Mouse (Mus musculus): ENCODE results near the gene Banp.
A peak's percentile ranks its signal among the peaks of the same experiment; 100 is the strongest.

Banp gene

DNA sequence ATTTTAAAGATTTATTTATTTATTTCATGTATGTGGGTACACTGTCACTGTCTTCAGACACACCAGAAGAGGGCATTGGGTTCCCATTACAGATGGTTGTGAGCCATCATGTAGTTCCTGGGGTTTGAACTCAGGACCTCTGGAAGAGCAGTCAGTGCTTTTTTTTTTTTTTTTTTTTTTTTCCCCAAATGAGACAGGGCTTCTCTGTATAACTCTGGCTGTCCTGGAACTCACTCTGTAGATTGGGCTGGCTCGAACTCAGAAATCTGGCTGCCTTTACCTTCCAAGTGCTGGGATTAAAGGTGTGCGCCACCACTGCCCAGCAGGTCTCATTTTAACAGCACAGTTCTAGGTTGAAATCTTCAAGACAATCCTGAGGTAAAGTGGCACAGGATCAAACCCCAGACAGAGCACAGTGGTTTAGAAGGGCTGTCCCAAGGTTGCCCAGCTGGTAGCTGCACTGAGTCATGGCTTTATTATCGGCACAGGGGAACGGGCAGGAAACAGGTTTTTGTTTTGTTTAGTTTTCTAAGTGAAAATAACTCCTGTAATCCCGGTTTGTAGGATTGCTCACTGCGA lies at the start of gene Banp:
Gene Banp, plus strand, starts transcription at position 529 of the 579 bp plus-strand sequence.
- DNase-seq (ENCODE audit: low spot score), result no peak

DNA sequence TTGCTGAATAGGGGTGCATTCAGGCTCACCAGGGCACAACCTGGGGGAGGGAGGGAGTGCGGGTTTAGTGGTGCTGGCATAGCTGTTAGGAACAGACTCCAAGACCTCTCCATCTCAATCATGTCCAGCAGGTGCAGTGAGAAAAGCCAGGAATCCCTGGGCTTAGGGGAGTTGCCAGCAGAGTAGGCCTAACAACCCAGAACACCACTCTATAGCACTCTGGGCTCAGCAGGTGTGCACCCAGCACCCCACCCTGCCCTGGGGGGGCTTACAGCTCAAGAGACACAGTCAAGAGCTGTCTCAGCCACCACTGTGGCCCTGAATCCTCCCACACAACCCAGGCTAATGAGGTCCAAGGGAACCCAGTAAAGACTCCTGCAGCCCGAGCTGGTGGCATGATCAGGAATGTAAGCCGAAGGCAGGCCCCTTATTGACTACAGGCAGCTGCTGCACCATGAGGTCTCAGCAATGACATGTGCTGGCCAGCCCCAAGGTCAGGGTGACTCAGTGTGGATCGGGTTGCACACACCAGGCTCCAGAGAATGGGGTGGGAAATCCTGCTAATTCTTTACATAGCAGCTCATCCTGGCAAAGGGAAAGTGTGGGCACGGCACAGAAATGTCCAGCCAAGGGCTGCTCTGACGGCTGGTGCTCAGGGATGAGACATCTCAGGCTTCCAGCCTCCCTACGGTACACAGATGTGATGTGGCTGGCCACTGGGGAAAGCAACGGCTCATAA lies 47.9 kb upstream of the Banp start:
- peak; percentile 47 for DNase-seq (ENCODE audit: low spot score)

DNA sequence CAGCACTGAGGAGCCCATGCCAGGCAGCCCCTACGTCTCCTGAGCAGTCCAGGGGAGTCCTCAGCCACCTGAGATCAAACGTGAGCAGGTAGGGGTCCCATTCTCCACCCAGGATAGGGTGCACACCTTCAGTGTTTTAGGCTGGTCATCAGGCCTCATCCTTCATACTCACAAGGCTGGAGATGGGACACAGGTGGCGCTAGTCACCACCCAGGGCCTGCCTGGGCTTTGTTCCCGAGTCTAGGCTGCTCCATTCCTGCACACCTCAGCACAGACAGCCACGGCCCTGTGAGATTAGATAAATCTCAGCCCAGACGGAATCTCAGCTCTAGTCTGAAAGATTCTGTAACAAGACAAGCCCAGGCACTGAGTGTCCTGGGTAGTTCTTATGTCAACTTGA lies 45.6 kb upstream of the Banp start:
- DNase-seq (ENCODE audit: low spot score), result no peak

DNA sequence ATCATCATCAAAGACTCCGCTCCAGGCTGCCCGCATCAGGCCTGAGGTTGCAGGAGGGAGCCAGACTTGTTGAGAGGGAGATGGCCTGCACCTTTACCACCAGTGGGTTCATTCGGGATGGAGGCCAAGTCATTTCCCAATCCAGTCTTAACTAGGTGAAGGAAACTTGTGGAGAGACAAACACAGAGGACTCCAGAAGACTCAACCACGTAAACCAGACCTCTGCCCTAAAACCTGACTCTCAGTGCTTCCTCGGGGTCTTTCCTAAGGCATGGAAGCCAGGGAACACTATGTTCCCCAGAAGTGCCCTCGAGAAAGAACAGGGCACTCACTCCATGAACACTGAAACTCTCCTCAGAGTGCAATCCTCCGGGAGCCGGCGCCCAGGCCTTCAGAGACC lies 44.6 kb upstream of the Banp start:
- peak; percentile 61 for DNase-seq (ENCODE audit: low spot score)

DNA sequence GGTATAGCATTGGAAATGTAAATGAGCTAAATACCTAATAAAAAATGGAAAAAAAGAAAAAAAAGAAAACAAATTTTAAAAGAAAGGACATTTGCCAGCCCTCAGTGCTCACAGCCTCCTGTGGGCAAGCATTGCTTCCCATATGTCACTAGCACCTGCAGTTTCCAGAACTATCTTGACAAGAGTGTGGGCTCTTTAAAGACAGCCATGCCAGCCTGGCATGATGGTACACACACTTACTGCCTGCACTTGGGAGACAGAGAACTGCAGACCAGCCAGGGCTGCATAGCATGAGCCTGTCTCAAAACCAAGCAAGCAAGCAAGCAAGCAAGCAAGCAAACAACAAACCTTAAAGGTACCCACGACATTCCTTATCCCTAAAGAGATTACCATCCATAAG lies 44.1 kb upstream of the Banp start:
- DNase-seq (ENCODE audit: low spot score), result no peak

DNA sequence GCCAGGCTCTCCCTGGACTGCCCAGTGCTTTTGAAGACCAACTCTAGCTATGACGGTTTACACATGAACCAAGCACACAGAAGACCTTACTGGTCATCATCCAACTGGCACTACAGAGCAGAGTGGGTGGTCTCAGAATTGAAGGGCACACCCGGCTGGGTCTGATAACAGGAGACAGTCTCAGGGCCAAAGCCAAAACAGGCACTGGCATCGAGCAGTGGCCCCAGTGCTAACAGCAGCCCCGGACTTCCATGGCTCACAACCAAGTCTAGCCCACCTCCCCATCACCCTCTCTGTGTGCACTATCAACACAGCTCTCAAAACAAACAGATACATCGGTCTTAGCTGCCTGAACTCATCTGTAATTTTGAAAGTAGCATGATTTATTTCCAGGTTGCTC lies 43.7 kb upstream of the Banp start:
- DNase-seq (ENCODE audit: low spot score), result no peak

DNA sequence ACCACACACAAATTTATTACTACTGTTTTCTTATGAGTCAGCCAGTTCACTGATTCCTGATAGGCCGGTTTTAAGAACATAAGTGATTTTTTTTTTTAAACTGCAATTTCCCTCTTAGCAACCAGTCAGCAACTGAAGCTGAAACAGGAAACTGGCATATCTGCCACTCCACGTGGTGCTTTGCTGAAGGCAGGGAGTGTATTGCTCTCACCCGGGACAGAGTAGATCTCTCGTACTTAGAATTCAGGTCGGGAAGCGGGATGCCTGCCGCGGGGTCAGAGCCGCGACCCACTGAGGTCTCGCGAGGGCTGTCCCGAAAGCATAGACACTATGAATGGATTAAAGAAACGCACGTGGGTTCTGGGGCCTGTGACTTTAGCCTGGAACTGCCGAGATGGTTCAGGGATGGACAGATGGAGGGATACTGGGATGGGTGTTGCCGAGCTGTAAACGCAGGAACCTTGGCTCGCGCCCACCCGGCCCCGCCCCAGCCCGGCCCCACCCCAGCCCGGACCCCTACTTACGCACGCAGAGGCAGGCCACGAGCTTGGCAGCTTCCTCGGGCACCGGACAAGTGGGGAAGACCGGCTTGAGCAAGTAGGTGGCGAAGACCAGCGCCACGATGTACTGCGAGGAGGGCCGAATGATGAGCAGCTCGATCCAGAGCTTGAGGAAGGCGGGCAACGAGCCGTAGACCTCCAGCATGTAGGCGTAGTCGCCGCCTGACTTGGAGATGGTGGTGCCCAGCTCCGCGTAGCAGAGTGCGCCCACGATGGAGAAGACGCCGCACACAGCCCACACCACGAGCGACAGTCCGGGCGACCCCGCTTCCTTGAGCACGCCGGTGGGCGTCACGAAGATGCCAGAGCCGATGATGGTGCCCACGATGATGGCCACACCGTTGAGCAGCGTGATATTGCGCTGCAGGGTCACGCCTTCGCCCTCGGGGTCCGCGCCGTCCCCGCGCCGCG lies 42.7 kb upstream of the Banp start:
- peak; percentile 61 for DNase-seq (ENCODE audit: low spot score)

DNA sequence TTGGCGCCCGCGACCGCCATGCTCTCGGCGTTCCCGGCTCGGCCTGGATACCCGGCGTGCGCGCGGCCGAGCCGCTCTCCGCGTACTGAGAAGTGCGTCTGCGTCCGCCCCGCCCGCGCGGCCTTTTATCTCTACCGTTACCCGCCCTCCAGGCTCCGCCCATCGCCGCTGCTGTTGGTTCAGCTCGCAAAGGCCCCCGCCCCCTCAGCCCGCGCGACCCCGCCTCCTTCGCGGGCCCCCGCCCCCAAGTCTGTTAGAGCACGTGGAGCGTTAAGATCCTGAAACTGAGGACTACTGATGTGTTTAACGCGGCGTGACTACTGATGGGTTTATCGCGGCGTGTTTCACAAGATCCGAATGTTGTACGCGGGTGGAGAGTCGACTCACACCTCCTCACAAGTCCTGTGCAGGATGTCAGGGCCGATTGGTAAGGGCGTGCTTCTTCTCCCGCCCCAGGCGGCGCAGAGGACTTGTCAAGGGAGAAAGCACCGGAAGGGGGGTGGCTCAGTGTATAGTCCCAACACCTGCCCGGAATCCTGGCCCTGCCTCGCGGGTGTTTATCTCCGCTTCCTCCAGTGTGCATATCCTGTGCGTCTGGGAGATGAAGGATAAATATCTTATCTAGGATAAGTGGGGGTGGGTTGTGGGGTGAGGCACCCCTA lies 41.8 kb upstream of the Banp start, which contains the start of gene Slc7a5:
Gene Slc7a5, minus strand, starts transcription at position 108 of the 662 bp plus-strand sequence.
- DNase-seq (ENCODE audit: low spot score), result peak; percentile 91

DNA sequence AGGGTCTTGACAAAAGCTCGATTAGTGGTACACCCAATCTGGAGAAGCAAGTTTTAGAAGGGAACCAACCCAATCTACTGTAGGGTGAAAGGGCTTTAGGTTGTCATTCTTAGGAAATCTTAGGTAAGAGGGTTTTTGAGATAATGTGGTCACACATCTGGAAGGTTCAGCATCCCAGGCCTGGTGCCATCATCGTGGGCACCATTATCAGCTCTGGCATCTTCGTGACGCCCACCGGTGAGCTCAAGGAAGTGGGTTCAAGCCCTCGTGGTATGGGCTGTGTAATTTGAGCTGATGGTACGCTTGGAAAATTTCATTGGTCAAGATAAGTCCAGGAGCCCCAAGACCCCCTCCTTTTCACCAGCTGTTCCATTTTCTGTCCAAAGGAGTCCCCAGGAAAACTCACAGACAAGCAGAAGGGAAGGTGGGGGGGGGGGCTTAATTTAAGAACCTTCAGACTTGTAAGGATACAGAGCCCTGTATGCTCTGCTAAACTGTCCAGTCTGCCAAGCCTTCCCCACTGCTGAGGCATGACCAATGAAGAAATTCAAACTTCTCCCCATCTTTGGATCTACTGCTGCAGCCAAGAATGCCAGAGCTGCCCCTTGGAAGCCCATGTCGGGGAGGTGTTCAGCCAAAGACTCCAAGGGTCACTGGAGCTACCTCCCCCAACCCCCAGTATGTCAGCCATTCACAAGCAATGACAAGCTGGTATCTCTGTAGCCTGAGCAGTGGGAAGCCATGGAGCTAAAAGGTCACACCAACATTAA lies 41.0 kb upstream of the Banp start:
- DNase-seq (ENCODE audit: low spot score), result no peak

DNA sequence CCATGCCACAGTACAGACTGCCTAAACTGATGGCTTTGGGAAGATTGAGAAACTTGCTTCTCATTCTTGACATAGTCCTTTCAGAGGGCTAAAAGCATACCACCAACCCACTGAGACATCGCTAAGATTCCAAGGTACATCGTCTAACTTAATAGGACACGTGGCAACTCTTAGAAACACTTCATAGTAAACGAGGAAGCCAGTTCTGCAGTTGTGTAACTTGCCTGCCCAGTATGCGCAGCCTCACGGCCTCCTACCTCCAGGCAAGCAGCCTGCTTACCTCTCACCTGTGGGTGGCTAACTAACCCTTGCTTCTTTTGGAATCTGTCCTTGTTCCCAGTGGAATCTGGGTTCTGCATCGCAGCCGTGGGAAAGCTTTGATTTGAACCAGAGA lies 40.4 kb upstream of the Banp start:
- no peak for DNase-seq (ENCODE audit: low spot score)

DNA sequence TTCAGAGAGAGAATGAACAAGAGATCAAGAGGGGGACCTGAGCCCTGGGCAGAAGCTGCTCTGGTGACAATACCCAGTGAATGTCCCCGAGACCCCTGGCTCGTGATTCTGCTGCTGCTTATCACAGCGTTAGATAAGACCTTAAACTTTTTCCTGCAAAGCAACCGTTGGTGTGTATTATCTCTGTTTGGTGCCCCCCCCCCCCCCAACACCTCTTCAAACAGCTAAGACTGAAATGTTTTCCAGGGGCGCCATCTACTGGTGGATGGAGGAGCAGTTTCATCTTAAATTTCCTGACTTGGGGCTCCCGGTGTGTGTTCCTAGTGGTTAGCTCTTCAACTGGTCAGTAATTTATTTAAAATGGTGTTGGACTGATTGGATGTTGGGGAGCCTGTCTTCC lies 39.9 kb upstream of the Banp start:
- DNase-seq (ENCODE audit: low spot score), result peak; percentile 88

DNA sequence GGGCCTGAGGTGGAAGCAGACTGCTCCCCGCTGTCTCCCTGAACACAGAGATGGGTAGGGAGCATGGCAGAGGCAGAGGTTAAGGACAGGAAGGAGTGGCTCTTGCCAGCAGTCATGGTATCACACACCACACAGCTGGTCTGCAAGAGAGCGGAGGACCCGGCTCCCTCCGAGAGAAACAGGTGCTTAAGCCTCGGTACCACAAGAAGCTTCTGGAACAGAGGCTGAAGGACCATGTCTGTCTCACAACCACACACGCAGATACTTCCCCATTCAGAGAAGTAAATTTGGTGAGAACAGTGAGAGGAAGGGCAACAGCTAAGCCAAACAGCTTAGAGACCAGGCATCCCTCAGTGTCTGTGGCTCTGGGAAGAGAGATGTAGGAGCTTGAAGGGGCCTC lies 38.1 kb upstream of the Banp start:
- no peak for DNase-seq (ENCODE audit: low spot score)

DNA sequence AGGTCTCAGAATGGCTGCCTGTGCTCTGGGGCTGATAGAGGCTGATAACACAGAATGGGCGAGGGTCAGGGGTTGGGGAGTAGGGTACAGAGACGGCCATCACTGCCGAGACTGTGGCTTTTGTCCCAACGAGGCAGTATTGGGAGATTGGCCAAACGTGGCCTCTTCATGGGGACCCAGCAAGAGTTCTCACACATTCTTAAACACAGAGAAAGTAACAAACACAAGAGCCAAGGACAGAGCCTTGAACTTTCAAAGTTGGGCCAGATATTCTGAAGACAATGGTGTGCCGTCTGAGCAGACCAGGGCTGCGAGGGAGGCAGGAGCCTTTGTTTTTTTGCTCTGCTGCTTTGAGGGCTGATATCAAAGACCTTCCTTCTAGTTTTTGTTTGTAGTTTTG lies 37.6 kb upstream of the Banp start:
- no peak for DNase-seq (ENCODE audit: low spot score)

DNA sequence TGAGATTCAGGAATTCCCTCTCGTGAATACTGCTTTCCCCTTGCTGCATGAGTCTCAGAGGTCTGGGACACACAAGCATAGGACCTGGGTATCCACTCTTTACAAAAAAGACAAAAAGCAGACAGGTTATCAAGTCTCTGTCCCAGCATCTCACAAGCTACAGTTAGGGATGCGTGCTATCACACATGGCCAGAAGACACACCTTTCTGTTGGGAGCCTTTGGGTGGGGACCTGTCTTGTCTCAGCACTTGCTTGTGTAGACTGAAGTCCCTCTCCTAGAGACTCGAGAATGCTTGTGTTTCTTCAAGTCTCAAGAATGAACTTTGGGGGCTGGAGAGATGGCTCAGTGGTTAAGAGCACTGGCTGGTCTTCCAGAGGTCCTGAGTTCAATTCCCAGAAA lies 36.7 kb upstream of the Banp start:
- DNase-seq (ENCODE audit: low spot score), result no peak

DNA sequence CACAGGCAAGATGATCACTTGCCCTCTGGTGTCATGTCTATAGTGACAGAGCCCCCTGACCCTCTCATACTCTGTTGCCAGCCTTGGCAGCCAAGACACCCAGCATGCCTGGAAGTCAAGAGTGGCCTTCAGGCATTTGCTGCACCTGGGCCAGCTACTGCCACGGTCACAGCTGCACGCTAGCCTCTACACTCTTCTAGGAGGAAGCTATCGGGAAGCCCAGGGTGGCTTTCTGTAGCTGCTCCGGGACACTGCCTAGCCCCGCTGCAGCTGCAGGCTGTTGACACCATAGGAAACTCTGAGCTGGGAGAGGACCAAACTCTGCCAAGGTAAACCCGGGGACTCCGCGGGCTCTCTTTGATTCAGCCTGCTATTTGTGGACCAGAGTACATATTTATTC lies 36.2 kb upstream of the Banp start:
- DNase-seq (ENCODE audit: low spot score), result no peak

DNA sequence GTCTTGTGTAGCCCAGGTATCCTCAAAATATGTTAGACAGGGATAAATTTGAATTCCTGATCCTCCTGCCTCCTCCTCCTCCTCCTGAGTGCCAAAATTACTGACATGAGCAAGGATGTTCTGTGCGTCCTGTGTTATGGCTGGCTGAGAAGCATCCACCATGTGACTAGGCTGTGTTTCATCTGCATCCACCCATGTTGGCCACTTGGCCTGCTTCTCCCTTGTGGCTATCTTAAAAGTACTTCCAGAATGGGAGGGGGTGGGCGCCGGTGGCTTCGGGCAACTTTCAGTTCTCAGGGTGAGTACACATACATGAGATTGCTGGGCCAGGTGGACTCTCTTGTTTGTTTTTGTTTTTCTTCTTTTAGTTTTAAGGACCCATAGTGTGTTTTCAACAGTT lies 30.4 kb upstream of the Banp start:
- no peak for DNase-seq (ENCODE audit: low spot score)

DNA sequence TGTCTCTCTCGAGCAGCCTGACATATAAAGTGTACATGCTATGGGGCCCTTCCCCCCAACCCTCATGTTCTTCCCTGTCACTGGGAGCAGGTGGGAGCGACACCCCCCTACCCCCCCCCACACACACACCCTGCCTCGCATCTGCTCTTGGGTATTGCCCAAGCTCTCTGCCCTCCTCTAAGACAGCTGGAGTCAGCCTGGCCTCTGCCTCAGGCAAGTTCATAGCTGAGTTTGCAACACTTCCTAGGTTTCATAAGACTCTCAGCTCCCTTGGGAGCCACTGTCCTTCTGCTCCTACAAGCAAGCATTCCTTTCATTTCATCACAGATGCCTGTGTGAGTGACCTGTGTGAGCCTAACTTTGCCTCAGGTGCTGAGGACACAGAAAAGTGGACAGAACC lies 29.8 kb upstream of the Banp start:
- peak; percentile 86 for DNase-seq (ENCODE audit: low spot score)

DNA sequence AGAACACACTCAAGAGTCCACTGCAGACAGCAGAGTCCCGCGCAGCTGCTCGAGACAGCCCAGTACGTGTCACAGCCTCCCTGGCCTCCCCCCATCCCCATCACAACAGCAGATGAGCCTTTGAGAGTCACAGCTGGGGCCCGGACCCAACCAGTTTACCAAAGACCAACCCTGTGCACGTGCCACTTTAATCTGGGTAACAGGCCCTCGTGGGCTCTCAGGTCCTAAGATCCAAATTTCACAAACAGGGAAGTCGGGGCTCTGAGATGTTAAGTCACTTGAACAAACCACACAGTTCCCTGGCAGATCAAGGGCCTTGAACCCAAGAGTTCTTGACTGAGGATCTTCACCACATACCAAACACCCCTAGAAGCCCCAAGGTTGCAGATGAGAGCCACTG lies 28.0 kb upstream of the Banp start:
- no peak for DNase-seq (ENCODE audit: low spot score)

DNA sequence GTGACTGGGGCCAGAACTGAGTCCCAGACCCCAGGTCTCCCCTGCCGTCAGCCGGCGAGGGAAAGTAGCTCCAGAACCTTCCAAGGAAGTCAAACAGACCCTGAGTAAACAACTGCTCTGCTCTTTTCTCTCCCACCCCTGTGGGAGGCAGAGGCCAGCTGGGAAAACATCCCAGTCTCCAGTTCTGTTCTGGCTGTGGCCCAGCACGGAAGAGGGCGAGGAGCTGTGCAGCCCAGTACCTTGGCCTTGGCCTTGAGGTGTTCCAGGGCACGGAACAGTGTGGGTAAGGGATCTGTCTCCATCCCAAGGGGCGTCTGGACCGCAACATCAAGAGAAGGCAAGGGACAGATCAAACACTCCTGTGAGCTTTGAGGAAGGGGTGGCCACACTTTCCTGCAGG lies 27.4 kb upstream of the Banp start:
- DNase-seq (ENCODE audit: low spot score), result peak; percentile 52

DNA sequence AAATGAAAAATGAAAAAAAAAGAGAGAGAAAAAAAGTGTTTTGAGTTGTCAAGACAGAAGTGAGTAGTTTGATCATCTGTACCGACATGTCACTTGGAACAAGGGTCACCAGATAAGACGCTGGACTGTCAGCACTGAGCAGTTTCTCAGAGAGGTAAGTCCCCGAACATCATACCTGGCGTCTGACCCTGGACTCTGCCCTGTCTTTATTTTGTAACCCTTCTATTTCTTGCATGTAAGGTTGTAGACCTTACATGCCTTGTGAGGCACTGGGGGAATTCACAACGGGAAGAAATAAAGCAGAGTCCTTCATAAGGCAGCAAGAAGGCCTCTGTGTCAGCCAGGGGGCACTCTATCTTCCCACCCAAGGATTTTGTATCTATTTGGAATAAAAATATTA lies 24.9 kb upstream of the Banp start:
- DNase-seq (ENCODE audit: low spot score), result no peak

DNA sequence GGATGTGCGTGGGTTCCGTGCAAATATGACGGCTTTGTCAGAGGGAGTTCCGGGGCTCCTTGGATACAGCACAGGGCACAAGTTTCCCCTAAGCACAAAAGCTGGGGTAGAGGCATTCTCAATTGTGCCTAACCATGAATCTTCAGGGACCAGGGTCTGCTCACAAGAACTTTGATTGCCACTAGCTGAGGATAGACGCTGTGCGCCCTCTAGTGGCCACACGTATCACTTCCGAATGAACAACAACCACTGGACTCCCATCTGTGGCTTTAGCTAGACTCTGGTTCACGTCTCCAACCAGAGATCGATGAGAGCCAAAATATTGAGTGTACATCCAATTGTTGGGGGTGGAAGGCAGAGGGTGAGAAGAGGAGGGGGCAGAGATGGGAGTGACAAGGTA lies 23.9 kb upstream of the Banp start:
- DNase-seq (ENCODE audit: low spot score), result peak; percentile 87

DNA sequence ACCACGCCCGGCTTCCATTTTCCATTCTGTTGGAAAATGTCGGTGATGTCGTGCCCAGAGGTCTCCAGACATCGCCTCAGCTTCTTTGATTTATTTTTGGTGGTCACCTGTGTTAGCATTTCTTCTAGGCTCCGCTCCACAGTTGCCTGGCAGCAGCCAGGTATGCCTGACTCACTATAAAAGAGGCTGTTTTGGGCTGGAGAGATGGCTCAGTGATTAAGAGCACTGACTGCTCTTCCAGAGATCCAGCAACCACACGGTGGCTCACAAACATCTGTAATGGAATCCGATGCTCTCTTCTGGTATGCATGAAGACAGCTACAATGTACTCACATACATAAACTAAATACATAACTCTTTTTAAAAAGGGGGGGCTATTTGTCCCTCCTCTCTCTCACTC lies 23.3 kb upstream of the Banp start:
- no peak for DNase-seq (ENCODE audit: low spot score)

Data from adipocyte (in vitro differentiated cells).